Mouse (Mus musculus): ENCODE measurements around the gene Cdh6.

Cdh6 gene

DNA sequence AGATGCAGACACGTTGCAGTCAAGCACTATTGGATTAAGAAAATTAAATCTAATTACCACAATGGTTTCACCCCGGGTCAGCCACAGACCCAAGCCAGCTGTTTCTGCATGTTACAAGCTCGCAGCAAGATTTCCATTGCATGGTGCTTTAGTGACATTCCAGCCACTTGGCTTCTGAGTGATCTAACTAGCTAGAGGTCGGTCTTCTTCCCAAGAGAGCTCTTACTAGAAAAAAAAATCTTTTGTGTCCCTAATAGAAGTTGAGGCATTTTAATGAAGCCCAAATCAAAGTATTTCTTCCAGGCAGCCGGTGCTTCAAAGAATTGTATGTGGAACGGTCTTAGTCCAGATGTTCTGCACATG is 1.1 kb upstream of the Cdh6 start:
- DNase-seq (ENCODE audit: low read depth, low spot score) = no peak
- no peaks in the 10 kb centered on the region for H3K27me3 ChIP-seq (ENCODE audit: control insufficient read depth, insufficient read depth, low read length, poor library complexity, severe bottlenecking)
- no peaks in the 10 kb centered on the region for H3K36me3 ChIP-seq (ENCODE audit: control insufficient read depth, insufficient read depth, low read length, poor library complexity, severe bottlenecking)

- DNase-seq (ENCODE audit: low read depth, low spot score) = no peak
- Histone ChIP-seq H3K27me3 (ENCODE audit: control insufficient read depth, insufficient read depth, low read length, poor library complexity, severe bottlenecking) (no peaks in the 10 kb centered on the region), H3K36me3 (ENCODE audit: control insufficient read depth, insufficient read depth, low read length, poor library complexity, severe bottlenecking) (no peaks in the 10 kb centered on the region)
These were observed 554 bp upstream of the Cdh6 start for GRCm38 (mm10) chr15:13173840-13174617.

DNA sequence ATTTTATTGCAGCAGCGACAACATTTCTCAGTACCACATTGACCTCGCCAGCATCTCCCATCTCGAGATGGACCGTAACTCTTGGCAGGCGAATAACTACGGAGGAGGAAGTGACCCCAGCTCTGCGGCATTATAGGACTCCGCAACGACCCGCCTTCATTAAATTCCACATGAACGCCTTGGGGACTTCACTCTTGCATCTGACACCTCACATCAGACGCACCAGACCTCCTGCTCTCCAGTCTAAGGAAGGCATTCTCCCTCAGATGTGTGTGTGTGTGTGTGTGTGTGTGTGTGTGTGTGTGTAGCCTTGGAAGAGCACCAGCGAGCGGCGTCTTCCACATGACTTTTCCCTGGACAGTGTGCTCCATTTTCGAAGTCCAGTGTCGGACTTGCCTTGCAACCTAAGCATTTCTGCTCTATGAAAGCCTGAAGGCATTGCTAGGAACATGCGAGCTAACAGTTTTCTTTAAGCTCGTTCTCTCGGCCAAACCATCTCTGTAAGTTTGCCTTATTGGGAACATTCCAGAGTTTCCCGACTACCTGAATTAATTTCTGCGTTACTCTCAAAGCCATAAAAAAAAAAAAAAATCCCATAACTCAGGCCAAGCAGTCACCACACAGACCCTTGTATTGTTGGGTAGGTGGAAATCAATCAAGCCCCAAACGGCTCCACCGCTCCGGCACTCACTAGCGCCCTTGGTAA is 957 bp downstream of the Cdh6 start:
- no peaks in the 10 kb centered on the region for H3K36me3 ChIP-seq (ENCODE audit: control insufficient read depth, insufficient read depth, low read length, poor library complexity, severe bottlenecking)
- no peaks in the 10 kb centered on the region for H3K27me3 ChIP-seq (ENCODE audit: control insufficient read depth, insufficient read depth, low read length, poor library complexity, severe bottlenecking)
- DNase-seq (ENCODE audit: low read depth, low spot score) = no peak

- Histone ChIP-seq H3K27me3 (ENCODE audit: control insufficient read depth, insufficient read depth, low read length, poor library complexity, severe bottlenecking) (no peaks in the 10 kb centered on the region), H3K36me3 (ENCODE audit: control insufficient read depth, insufficient read depth, low read length, poor library complexity, severe bottlenecking) (no peaks in the 10 kb centered on the region)
- DNase-seq (ENCODE audit: low read depth, low spot score) = no peak
These were observed 1.8 kb downstream of the Cdh6 start for GRCm38 (mm10) chr15:13171486-13172364.

DNA sequence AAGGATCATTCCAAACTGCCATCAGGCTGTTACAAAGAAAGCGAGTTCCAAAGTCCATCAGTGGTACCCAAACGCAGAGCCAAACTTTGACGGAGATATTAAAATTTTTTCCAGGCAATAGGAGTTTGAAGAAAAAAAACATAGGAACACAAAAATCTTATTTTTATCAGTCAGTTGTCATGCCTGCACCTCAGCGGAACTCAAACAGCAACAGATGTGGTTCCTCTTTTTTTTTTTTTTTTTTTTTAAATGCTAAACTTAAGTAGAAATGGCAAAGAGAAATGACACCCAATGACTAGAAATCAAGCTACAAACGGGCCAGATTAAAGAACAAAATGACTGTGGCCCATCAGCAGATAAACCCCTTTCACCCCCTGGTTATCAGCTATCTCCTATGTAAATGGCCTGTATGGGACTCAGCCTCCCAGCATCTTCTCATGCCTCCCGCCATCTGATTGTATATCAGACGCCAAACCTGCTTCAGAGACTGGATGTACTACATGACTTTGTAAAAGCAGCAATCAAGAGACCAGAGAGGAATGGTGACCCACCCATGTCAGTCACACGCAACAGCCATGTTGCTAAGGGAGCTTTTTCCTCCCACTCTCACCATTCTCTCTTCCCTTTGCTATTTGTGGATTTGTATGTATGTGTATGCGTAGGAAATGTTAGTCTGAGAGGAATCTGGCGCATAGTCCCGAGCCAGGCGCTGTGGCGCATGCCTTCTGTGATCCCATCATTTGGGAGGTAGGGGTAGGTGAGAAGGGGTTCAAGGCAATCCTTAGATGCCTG is 8.2 kb downstream of the Cdh6 start:
- Histone ChIP-seq H3K36me3 (ENCODE audit: control insufficient read depth, insufficient read depth, low read length, poor library complexity, severe bottlenecking) (no peaks in the 10 kb centered on the region), H3K27me3 (ENCODE audit: control insufficient read depth, insufficient read depth, low read length, poor library complexity, severe bottlenecking) (no peaks in the 10 kb centered on the region)
- DNase-seq (ENCODE audit: low read depth, low spot score) = no peak

DNA sequence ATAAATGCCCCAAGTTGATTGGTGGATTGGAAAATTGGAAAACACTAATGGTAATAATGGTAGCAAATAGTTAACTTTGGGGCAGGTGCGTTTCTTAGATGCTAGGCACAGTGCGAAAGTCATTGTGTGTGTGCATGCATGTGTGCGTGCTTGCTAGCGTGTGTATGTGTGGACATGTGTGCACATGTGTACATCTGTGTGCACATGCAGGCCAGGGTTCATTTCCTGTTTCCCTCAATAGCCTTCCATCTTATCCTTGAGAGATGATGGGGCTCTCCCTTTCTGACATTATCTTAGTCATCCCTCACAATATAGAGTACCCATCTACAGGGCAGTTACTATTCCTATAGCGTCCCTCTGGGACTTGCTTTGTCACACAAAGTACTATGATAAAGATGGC is 17.7 kb downstream of the Cdh6 start:
- no peak for DNase-seq (ENCODE audit: low read depth, low spot score)
- no peaks in the 10 kb centered on the region for H3K27me3 ChIP-seq (ENCODE audit: control insufficient read depth, insufficient read depth, low read length, poor library complexity, severe bottlenecking)
- H3K36me3 ChIP-seq (ENCODE audit: control insufficient read depth, insufficient read depth, low read length, poor library complexity, severe bottlenecking) = no peaks in the 10 kb centered on the region

DNA sequence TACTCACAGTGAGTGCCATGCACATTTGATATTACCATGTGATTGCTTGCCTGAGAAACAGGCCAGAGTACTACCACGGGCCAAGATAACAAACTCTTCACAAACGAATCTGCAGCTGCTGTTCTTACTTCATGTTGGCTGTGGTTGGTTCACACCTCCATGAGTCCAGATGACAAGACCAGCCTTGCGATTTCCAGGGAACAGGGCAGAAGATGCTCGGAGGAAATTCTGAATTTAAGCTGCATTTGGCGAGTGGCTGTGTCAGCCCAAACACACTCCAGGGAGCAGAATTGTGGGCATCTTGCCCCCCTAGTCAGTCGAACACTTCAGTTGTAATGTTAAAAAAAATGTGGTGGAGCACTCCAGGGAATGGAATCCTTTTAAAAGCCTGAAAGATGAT is 18.1 kb downstream of the Cdh6 start:
- Histone ChIP-seq H3K27me3 (ENCODE audit: control insufficient read depth, insufficient read depth, low read length, poor library complexity, severe bottlenecking) (no peaks in the 10 kb centered on the region), H3K36me3 (ENCODE audit: control insufficient read depth, insufficient read depth, low read length, poor library complexity, severe bottlenecking) (no peaks in the 10 kb centered on the region)
- DNase-seq (ENCODE audit: low read depth, low spot score) = no peak

DNA sequence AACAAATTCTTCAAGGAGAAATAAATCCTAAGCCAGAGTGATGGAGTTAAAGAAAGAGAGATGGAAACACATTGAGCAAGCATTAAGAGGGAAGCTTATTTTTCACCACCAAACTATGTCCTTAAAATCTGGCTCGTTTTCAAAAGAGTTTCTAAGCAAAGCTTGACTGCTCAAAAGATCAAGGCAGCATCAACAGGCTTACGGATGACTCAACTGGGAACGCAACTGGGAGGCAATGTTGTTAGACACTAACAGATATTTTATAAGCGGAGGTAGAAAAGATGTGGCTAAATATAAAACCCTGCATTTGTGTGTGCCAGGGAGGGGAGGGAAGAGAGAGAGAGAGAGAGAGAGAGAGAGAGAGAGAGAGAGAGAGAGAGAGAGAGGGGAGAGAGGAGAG is 31.5 kb downstream of the Cdh6 start:
- no peak for DNase-seq (ENCODE audit: low read depth, low spot score)
- no peaks in the 10 kb centered on the region for H3K36me3 ChIP-seq (ENCODE audit: control insufficient read depth, insufficient read depth, low read length, poor library complexity, severe bottlenecking)
- no peaks in the 10 kb centered on the region for H3K27me3 ChIP-seq (ENCODE audit: control insufficient read depth, insufficient read depth, low read length, poor library complexity, severe bottlenecking)

GRCm38 (mm10) chr15:13139662-13140061 is 33.8 kb downstream of the Cdh6 start:
- no peaks in the 10 kb centered on the region for H3K27me3 ChIP-seq (ENCODE audit: control insufficient read depth, insufficient read depth, low read length, poor library complexity, severe bottlenecking)
- no peaks in the 10 kb centered on the region for H3K36me3 ChIP-seq (ENCODE audit: control insufficient read depth, insufficient read depth, low read length, poor library complexity, severe bottlenecking)
- no peak for DNase-seq (ENCODE audit: low read depth, low spot score)

GRCm38 (mm10) chr15:13137166-13137565 is 36.3 kb downstream of the Cdh6 start:
- H3K27me3 ChIP-seq (ENCODE audit: control insufficient read depth, insufficient read depth, low read length, poor library complexity, severe bottlenecking) = no peaks in the 10 kb centered on the region
- no peak for DNase-seq (ENCODE audit: low read depth, low spot score)
- no peaks in the 10 kb centered on the region for H3K36me3 ChIP-seq (ENCODE audit: control insufficient read depth, insufficient read depth, low read length, poor library complexity, severe bottlenecking)

- H3K36me3 ChIP-seq (ENCODE audit: control insufficient read depth, insufficient read depth, low read length, poor library complexity, severe bottlenecking) = no peaks in the 10 kb centered on the region
- no peaks in the 10 kb centered on the region for H3K27me3 ChIP-seq (ENCODE audit: control insufficient read depth, insufficient read depth, low read length, poor library complexity, severe bottlenecking)
- DNase-seq (ENCODE audit: low read depth, low spot score) = no peak
These were observed 39.4 kb downstream of the Cdh6 start for GRCm38 (mm10) chr15:13134086-13134485.

GRCm38 (mm10) chr15:13133370-13133769 is 40.1 kb downstream of the Cdh6 start:
- no peak for DNase-seq (ENCODE audit: low read depth, low spot score)

DNA sequence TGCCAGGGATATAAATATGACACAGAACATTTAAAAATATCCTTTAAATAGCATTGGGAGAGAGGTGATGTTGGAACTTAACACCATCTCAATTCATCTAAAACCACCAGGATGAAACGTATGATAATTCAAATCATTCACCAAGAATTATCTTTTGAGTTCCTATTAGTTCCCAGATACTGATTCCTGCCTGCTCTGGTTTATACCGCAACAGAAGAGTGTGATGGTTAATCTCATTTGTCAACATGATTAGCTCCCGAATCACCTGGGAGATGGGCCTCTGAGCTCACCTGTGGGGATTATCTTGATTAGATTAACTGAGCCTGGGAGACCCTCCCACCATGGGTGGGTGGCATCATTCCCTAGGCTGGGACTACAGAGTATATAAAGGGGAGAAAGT is 41.0 kb downstream of the Cdh6 start:
- DNase-seq (ENCODE audit: low read depth, low spot score) = no peak
- Histone ChIP-seq H3K27me3 (ENCODE audit: control insufficient read depth, insufficient read depth, low read length, poor library complexity, severe bottlenecking) (no peaks in the 10 kb centered on the region), H3K36me3 (ENCODE audit: control insufficient read depth, insufficient read depth, low read length, poor library complexity, severe bottlenecking) (no peaks in the 10 kb centered on the region)

More at GRCm38 (mm10) chr15:13133370-13133769, 40.1 kb downstream of the Cdh6 start:
- Histone ChIP-seq H3K36me3 (ENCODE audit: control insufficient read depth, insufficient read depth, low read length, poor library complexity, severe bottlenecking) (no peaks in the 10 kb centered on the region), H3K27me3 (ENCODE audit: control insufficient read depth, insufficient read depth, low read length, poor library complexity, severe bottlenecking) (no peaks in the 10 kb centered on the region)

DNA sequence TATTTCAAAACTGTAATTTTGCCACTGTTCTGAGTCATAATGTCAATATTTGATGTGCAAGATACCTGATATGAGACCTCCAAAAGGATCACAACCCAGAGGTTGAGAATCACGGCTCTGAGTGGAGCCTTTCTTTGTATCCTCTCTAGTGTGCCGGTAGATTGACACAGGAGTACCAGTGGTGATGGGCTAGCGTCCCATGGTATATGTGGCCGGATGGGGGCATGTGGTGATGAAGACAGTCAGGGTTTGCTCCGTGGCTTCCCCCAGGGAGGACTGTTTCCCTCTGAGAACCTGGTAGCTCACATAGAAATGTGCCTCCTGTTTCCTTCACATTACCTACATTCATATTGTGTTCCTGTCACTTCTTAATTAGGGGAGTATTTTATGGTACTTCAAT is 43.2 kb downstream of the Cdh6 start:
- no peak for DNase-seq (ENCODE audit: low read depth, low spot score)
- no peaks in the 10 kb centered on the region for H3K36me3 ChIP-seq (ENCODE audit: control insufficient read depth, insufficient read depth, low read length, poor library complexity, severe bottlenecking)
- H3K27me3 ChIP-seq (ENCODE audit: control insufficient read depth, insufficient read depth, low read length, poor library complexity, severe bottlenecking) = no peaks in the 10 kb centered on the region

Data from splenic B cell, adult 2 months (primary cell).